ENCODE assay signal across 8 mouse cellular contexts in genomic region chr5:121842665-121843118, GRCm38 (mm10). TPM values are rescaled to one million over a fixed set of nuclear protein-coding genes. Genes with fewer than 3 reads are reported as not detected.
DNase-seq lines count a peak whose midpoint lies in the region; ATAC-seq lines count a peak whose summit lies in the region.

No protein-coding gene starts in this region.

- H3K4me3 ChIP-seq in hindbrain, embryonic 16.5 days (ENCODE audit: low read length), result peak overlapping the region; percentile 54

- peak overlapping the region; percentile 70 for H3K9ac ChIP-seq in hindbrain, embryonic 16.5 days (ENCODE audit: low read depth, low read length)

- DNase-seq in ZHBTc4 (ENCODE audit: low read depth, low spot score), result peak; percentile 85
- peak; percentile 88 to 89 for DNase-seq in cerebellum, postnatal 36 days
- peak; percentile 72 to 80 for DNase-seq in gastrocnemius, adult 8-10 months (ENCODE audit: low spot score in 2 of 2)
- DNase-seq in left cerebral cortex, postnatal 25 days (ENCODE audit: low spot score in 2 of 2), result peak; percentile 69 to 84
- DNase-seq in right cerebral cortex, postnatal 10 days (ENCODE audit: low spot score in 2 of 2), result peak; percentile 82 to 88
- DNase-seq in urinary bladder, postnatal 14 days (ENCODE audit: low spot score), result peak; percentile 87

- H3K9me3 ChIP-seq in hindbrain, embryonic 16.5 days (ENCODE audit: control insufficient read depth, low read length), result no peaks in the 10 kb centered on the region

- peaks cover 10% of the 10 kb centered on the region for H3K4me1 ChIP-seq in hindbrain, embryonic 16.5 days (ENCODE audit: control insufficient read depth, insufficient read depth, low read depth, low read length)

- ATAC-seq in hindbrain, embryonic 16.5 days, result peak; percentile 71
- peak; percentile 70 for ATAC-seq in megakaryocyte progenitor cell, adult 5-6 weeks (replicated peaks; ENCODE audit: poor library complexity)

- WGBS in hindbrain, embryonic 16.5 days, result 0% methylated on average over 33 of the region's 33 CpGs

- H3K27ac ChIP-seq in hindbrain, embryonic 16.5 days (ENCODE audit: low read depth, low read length), result no peak overlapping the region

- H3K27me3 ChIP-seq in hindbrain, embryonic 16.5 days (replicated peaks; ENCODE audit: control insufficient read depth, insufficient read depth, low read length), result peaks cover 21% of the 10 kb centered on the region

- intact Hi-C loops in left cerebral cortex, postnatal 25 days (cut with DNase I), result loop anchor here (2.0 to 5.0 kb wide), 2 partner anchors 26 to 35 kb away; no protein-coding TSS in a partner anchor

- H3K4me2 ChIP-seq in hindbrain, embryonic 16.5 days (ENCODE audit: low read length), result peak overlapping the region; percentile 86

- no peaks in the 10 kb centered on the region for H3K36me3 ChIP-seq in hindbrain, embryonic 16.5 days (ENCODE audit: control insufficient read depth, insufficient read depth, low read length)

RNA-seq across cellular contexts. Expression of gene Sh2b3, which starts 5.2 kb away (rescaled TPM):
- total RNA-seq in gastrocnemius, adult 8-10 months (2022), result 10 to 100 TPM; 11.4 to 13.1 (median 12.3) TPM
- 5.2 and 6.9 TPM in 2 replicates for polyA plus RNA-seq in hindbrain, embryonic 16.5 days (2015; fragmentation: Nextera tagmentation; extraction: Ambion mirVana)
- 10 to 100 TPM; 21.6 to 22.1 TPM for total RNA-seq in left cerebral cortex, postnatal 25 days (2021)
- 28.2 and 31.7 TPM in 2 replicates for total RNA-seq in megakaryocyte progenitor cell, adult 5-6 weeks (2015)
- 13.5 and 13.6 TPM in 2 replicates for total RNA-seq in megakaryocyte progenitor cell, adult 5-6 weeks (2017)

RNA-seq across cellular contexts. Expression of gene Pheta1, which starts 6.1 kb away (rescaled TPM):
- total RNA-seq in gastrocnemius, adult 8-10 months (2022), result 1 to 10 TPM; 5.0 to 5.7 (median 5.2) TPM
- polyA plus RNA-seq in hindbrain, embryonic 16.5 days (2015; fragmentation: Nextera tagmentation; extraction: Ambion mirVana), result 34.1 and 39.5 TPM in 2 replicates
- 10 to 100 TPM in 1 of 2 experiments, 1 to 10 TPM in 1; 7.4 to 11.2 TPM for total RNA-seq in left cerebral cortex, postnatal 25 days (2021)
- total RNA-seq in megakaryocyte progenitor cell, adult 5-6 weeks (2015), result 0.35 and 1.7 TPM in 2 replicates
- 1.6 and 2.4 TPM in 2 replicates for total RNA-seq in megakaryocyte progenitor cell, adult 5-6 weeks (2017)
